In the genomic region with DNA sequence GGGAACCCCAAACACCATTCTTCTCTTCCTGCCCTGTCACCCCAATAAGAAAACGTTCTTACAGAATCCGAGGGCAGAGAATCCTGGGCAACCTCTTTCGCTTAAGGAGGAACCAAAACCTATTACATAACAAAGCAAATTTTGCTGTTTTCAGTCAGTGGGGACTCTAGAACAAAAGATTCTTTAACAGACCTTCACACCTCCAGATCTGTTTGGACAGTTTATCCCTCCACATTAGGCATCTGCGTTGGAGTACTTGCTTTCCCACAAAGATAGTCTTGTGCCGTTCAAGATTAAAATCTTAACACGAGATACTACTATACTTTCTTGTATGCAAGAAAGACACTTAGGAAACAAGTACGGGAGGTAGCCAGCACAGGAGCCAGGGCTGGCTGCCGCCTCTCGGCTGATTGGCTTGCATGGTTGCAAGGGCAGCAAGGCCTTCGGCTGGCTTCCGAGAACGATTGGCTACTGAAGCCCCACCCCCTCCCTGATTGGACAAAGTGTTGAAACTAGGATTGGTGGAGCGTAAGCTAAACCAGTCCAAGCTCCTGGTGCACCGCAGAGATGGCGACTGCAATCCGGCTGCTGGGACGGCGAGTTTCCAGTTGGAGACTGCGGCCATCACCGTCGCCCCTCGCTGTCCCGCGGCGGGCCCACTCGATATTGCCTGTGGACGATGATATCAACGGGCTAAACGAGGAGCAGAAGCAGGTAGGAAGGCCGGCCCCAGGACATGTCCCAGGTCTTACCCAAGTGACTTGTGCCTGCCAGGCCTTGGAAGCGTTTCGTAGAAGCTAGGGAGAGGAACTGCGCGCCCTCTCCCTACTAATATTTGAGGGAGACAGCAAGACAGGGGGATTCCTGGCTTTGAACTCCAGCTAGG, we compare ENCODE assay signal across 8 mouse cellular contexts. TPM values are rescaled to one million over a fixed set of nuclear protein-coding genes. Genes with fewer than 3 reads are reported as not detected.
DNase-seq lines count a peak whose midpoint lies in the region; ATAC-seq and TF ChIP-seq lines count a peak whose summit lies in the region.

A gene (plus strand): TSS at position 501 of the 886 bp plus-strand sequence.

- peak; percentile 92 for ATAC-seq in Patski
- ATAC-seq in hindbrain, embryonic 13.5 days (ENCODE audit: low FRiP score) = peak; percentile 100

- POLR2A ChIA-PET in Patski (lab: Charles Lee) = interaction anchor here (0.6 to 1.2 kb wide), 3 partner anchors 20 to 115 kb away, joined by 3 to 6 read pairs (median 4); no protein-coding TSS in a partner anchor

- H3K4me2 ChIP-seq in hindbrain, embryonic 13.5 days = peak within 1 kb of the TSS; percentile 83

- H3K4me3 ChIP-seq in hindbrain, embryonic 13.5 days = peak within 1 kb of the TSS; percentile 60

- peak within 1 kb of the TSS; percentile 80 for H3K9ac ChIP-seq in hindbrain, embryonic 13.5 days

- H3K27ac ChIP-seq in hindbrain, embryonic 13.5 days = peak within 1 kb of the TSS; percentile 75; the same call in 1 of the 2 replicates

- no peaks in the 10 kb centered on the region; the same call in 1 of the 2 replicates for H3K36me3 ChIP-seq in hindbrain, embryonic 13.5 days

- no peaks in the 10 kb centered on the region for H3K9me3 ChIP-seq in hindbrain, embryonic 13.5 days

- H3K4me1 ChIP-seq in hindbrain, embryonic 13.5 days (replicated peaks) = peaks cover 17% of the 10 kb centered on the region

- in situ Hi-C loops in Patski (cut with MboI; ENCODE audit: low pct_unique_long_range_greater_than_20kb) = no loop called here

- no peak for TF ChIP-seq CTCF in Patski (IDR thresholded peaks at IDR 0.05)

- no peaks in the 10 kb centered on the region for H3K27me3 ChIP-seq in Patski
- H3K27me3 ChIP-seq in hindbrain, embryonic 13.5 days = no peaks in the 10 kb centered on the region

- DNase-seq in Patski (ENCODE audit: low read depth, low spot score) = peak; percentile 44
- DNase-seq in cerebellum, postnatal 14 days = peak; percentile 93 to 94
- DNase-seq in frontal cortex, postnatal 14 days (ENCODE audit: low spot score in 2 of 2) = peak; percentile 90 to 93
- DNase-seq in layer of hippocampus, postnatal 25 days (ENCODE audit: extremely low spot score in 1 of 2, low spot score in 1 of 2) = peak; percentile 79 to 81
- peak; percentile 96 for DNase-seq in lung, postnatal 25 days (ENCODE audit: low spot score)
- DNase-seq in retina, embryonic 14.5 days (ENCODE audit: low spot score) = peak; percentile 97
- peak; percentile 89 for DNase-seq in thymus, postnatal 4 days

- CTCF ChIA-PET in Patski (lab: Charles Lee) = interaction anchor here (0.9 kb wide), 1 partner anchor 48 kb away, joined by 3 read pairs; a partner anchor contains a TSS

- under 1% methylated on average over 34 of the region's 34 CpGs for WGBS in hindbrain, embryonic 13.5 days

RNA-seq across cellular contexts. Expression of the gene that starts here (rescaled TPM):
- 36.8 TPM for polyA plus RNA-seq in Patski (2021)
- 41.8 and 44.7 TPM in 2 replicates for polyA plus RNA-seq in hindbrain, embryonic 13.5 days (2015; fragmentation: Nextera tagmentation; extraction: Ambion mirVana)
- 100 to 1,000 TPM in 1 of 2 experiments, 10 to 100 TPM in 1; 85.9 to 101 TPM for total RNA-seq in layer of hippocampus, postnatal 25 days (2021)

Comparison
In these comparisons a context has a peak if more than half of its experiments do, and no peak if none do; other contexts are left out.
1. Peak in every context shown above with its lines: DNase-seq, ATAC-seq, H3K4me3 ChIP-seq and H3K27ac ChIP-seq.
2. DNase-seq: peak in every context shown above with its lines; median percentile 97 in retina, embryonic 14.5 days; 96 in lung, postnatal 25 days; 94 in cerebellum, postnatal 14 days; 92 in frontal cortex, postnatal 14 days; 89 in thymus, postnatal 4 days; 80 in layer of hippocampus, postnatal 25 days; 44 in Patski.